Mouse (Mus musculus) cerebellum, adult 2 months (tissue): ENCODE measurements around the gene Dcun1d3. TPM values are rescaled to one million over a fixed set of nuclear protein-coding genes. Genes with fewer than 3 reads are reported as not detected.

Experiments used
- DNase-seq, 2 experiments: peaks; one replicate each; pipeline ENCODE4 v3.0.0; 2021
- H3K27ac ChIP-seq: fragments of 200-500 bp; 2 replicates; pipeline ENCODE4 v1.5.1; 2012; ENCODE audit warnings: low read length, control low read depth, inconsistent platforms; ENCODE audit not compliant: insufficient read depth
- H3K27me3 ChIP-seq: fragments of 200-500 bp; 2 replicates; pipeline ENCODE4 v1.6.1; 2012; ENCODE audit warnings: inconsistent platforms, mild to moderate bottlenecking, low read length, moderate library complexity; ENCODE audit not compliant: control insufficient read depth, insufficient read depth
- H3K4me1 ChIP-seq: fragments of 200-500 bp; 2 replicates; pipeline ENCODE4 v1.6.1; 2011; ENCODE audit warnings: low read length; ENCODE audit not compliant: control insufficient read depth, insufficient read depth
- H3K4me3 ChIP-seq: fragments of 200-500 bp; replicated peaks from 2 replicates; pipeline ENCODE3; 2011; ENCODE audit warnings: mild to moderate bottlenecking, low read depth, low read length, control low read depth; ENCODE audit not compliant: insufficient read depth
- CTCF ChIP-seq: fragments of 200-500 bp; IDR thresholded peaks from 2 replicates; pipeline ENCODE4 v1.5.1; 2011; ENCODE audit warnings: low read depth, mild to moderate bottlenecking, control low read depth, low read length, moderate library complexity, borderline replicate concordance; ENCODE audit not compliant: insufficient read depth
- POLR2A ChIP-seq: fragments of 200-500 bp; IDR thresholded peaks from 2 replicates; pipeline ENCODE4 v1.6.1; 2011; ENCODE audit warnings: low read length, control low read depth, borderline replicate concordance; ENCODE audit not compliant: insufficient read depth
- WGBS: fragments of 180-500 bp; shearing (Covaris S2); methylation state at CpG from one replicate; pipeline ENCODE4 v1.1.7; 2018; 5-methylcytosine and 5-hydroxymethylcytosine counted together
- polyA plus RNA-seq: library from polyadenylated mRNA; depleted of rRNA; stranded (reverse); fragments of >200 nt; gene quantifications from 2 replicates; pipeline ENCODE4 v1.2.3, GENCODE M21; 2012

Dcun1d3 gene
- polyA plus RNA-seq, 1 experiment, result 10.8 TPM

DNA sequence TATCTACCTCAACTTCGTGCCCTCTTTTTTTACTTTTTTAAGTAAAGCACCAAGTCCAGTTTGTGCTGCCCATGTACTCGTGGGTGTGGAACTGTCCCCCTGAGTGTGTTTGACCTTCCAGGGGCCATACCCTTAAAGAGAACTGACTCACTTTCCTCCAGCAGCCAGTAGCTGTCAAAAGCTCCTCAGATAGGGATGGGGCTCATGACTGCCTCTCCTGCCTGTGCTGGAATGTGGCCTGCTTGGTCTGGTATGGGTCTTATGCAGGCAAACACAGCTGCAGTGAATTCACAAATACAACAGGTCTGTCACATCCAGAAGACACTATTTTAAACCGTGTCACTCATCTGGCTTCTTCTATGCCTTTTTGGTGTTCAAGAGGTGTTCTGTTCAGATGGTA is 15.6 kb upstream of the Dcun1d3 start:
- Histone ChIP-seq H3K4me3 (no peak overlapping the region), H3K4me1 (no peaks in the 10 kb centered on the region), H3K27me3 (no peaks in the 10 kb centered on the region), H3K27ac (no peak overlapping the region)
- WGBS, result 75% methylated on average over 3 of the region's 3 CpGs
- no peak for DNase-seq
- TF ChIP-seq POLR2A (no peak), CTCF (no peak)

DNA sequence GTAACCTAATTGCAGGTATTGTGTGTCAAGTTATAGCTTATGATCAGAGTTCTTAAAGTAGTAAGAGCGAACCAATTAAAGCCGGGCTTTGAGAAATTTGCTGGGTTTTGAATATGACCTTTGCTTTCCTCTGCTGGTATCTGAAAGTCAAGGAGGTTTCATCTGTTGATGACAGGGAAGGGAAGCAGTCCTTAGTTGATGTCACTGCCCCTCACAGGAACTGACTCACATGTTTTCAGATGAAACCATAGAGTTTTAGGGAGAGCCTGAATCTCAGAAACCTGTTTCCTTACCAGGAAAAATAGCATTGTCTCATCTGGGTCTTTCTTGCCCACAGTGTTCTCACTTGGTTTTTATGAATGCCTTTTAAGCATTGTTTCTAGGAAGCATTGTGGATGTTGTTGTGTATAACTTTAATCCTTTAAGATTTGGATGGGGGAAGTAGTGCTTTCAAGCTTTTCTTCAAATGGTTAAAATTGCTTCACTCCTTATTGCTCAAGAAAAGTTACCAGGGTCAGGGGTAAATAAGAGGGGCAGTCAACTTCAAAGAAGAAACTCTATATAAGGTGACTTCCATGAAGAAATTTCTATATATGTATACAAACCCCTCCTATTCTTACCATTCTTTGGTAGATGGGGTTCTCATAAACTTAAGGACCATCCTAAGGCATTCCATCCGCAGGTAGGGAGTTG is 10.6 kb upstream of the Dcun1d3 start:
- Histone ChIP-seq H3K4me1 (no peaks in the 10 kb centered on the region), H3K27me3 (no peaks in the 10 kb centered on the region), H3K27ac (no peak overlapping the region), H3K4me3 (no peak overlapping the region)
- TF ChIP-seq CTCF (no peak), POLR2A (no peak)
- DNase-seq, result no peak
- 94% methylated on average over 3 of the region's 3 CpGs for WGBS

DNA sequence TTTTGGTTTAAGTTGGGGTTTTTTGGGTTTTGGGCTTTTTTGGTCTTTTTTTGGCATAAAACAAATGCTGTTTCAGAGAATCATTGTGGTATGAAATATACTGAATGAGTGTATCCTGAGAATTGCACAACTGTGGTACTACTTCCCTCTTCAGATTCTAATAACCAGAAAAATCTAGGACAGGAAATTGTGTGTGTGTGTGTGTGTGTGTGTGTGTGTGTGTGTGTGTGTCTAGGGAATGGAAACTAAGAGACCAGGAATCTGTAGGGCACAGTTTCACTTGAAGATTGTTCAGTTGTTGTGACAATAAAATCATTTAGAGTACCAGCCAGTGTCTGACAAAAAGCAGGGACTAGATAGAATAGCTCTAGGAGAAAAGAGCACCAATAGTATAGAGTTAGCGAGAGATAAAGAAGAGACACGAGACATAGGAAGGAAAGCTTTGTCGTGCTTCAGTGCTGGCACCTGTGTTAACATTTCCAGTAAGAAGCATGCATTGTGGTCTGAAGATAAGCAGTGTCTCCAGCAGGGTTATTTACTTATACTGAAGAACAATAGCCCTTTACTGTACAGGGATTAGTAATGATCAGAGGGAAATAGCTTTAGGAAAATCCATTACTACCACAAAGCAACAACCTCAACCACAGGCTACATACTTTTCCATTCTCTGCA is 3.4 kb upstream of the Dcun1d3 start:
- 81% methylated on average over 3 of the region's 3 CpGs for WGBS
- no peaks in the 10 kb centered on the region for H3K4me1 ChIP-seq

GRCm38 (mm10) chr7:119898247-119898856 is 2.3 kb upstream of the Dcun1d3 start:
- no peak overlapping the region for H3K27ac ChIP-seq
- WGBS, result 47% methylated on average over 1 of the region's 1 CpGs
- TF ChIP-seq CTCF (no peak), POLR2A (no peak)

More for the DNA sequence above, 3.4 kb upstream of the Dcun1d3 start:
- TF ChIP-seq CTCF (no peak), POLR2A (no peak)
- no peak overlapping the region for H3K4me3 ChIP-seq
- no peaks in the 10 kb centered on the region for H3K27me3 ChIP-seq
- no peak for DNase-seq
- no peak overlapping the region for H3K27ac ChIP-seq

DNA sequence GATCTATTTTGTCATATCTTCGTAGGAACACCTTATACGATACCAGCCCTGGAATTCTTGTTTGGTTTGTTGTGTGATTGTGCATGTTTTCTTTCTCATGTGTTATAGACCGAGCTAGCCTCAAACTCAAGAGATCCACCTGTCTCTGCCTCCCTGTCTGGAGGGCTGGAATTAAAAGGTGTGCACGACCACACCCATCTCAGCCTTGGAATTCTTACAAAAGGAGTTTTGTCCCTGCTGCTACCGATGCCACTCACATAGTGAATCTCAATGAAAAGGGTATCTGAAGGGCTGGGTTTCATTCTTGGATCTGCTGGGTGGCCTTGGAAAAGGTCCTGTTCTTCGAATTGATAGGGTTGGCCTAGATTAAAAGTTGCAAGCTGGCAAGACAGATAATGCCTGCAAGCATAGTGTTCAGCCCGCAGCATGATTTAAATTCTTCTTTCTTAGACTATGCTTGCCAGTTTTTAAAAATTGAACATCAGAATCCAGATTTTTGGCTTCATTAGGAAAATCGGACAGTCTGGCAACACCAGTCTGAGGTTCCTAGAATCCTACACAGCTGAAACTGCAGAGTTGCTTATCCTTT is 1.5 kb upstream of the Dcun1d3 start:
- DNase-seq, result no peak
- no peaks in the 10 kb centered on the region for H3K27me3 ChIP-seq
- no peaks in the 10 kb centered on the region for H3K4me1 ChIP-seq
- 94% methylated on average over 8 of the region's 8 CpGs for WGBS
- TF ChIP-seq POLR2A, result no peak
- H3K4me3 ChIP-seq, result no peak overlapping the region
- H3K27ac ChIP-seq, result no peak overlapping the region

More at GRCm38 (mm10) chr7:119898247-119898856, 2.3 kb upstream of the Dcun1d3 start:
- DNase-seq, result no peak
- H3K27me3 ChIP-seq, result no peaks in the 10 kb centered on the region
- H3K4me3 ChIP-seq, result no peak overlapping the region
- H3K4me1 ChIP-seq, result no peaks in the 10 kb centered on the region

GRCm38 (mm10) chr7:119894818-119895544 is 1.1 kb downstream of the Dcun1d3 start:
- 1% methylated on average over 15 of the region's 15 CpGs for WGBS
- TF ChIP-seq POLR2A, result no peak
- TF ChIP-seq CTCF, result no peak
- Histone ChIP-seq H3K27ac (peak overlapping the region; percentile 54; the same call in 1 of the 2 replicates), H3K27me3 (no peaks in the 10 kb centered on the region), H3K4me3 (peak overlapping the region; percentile 86), H3K4me1 (no peaks in the 10 kb centered on the region)
- DNase-seq, result peak in 1 of 2 experiments; percentile 6

- Histone ChIP-seq H3K4me1 (no peaks in the 10 kb centered on the region), H3K27ac (no peak overlapping the region), H3K27me3 (no peaks in the 10 kb centered on the region), H3K4me3 (no peak overlapping the region)
- no peak for DNase-seq
- WGBS, result 90% methylated on average over 4 of the region's 4 CpGs
- TF ChIP-seq POLR2A (no peak), CTCF (no peak)
Observed at GRCm38 (mm10) chr7:119892742-119893141, 3.4 kb downstream of the Dcun1d3 start.
